Mouse (Mus musculus): ENCODE measurements at regions not wholly inside any gene's neighbourhood (a gene's known extent, or its start where the extent isn't known, plus 50 kb on each side); places are given as distances from the start of the nearest gene placed in this dataset.

DNA sequence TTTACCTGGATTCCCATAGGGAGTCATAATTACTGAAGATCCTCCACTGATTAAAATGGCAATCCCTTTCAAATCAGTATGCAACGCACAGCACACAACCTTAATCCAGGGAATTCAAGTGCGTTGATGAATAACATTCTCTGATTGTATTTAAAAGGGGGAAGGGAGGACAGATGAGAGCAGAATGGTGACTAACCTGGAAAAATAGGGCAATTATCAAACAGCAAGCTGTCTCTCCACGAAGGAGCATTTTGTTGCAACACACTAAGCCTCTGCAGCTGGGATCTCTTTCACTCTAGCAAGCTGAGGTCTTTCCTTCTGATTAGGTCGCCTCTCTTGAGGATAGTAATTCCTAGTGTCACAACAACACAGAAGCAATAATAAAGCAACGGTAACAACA is 501.5 kb downstream of the Tusc1 start:
- peak; percentile 13 for DNase-seq (ENCODE audit: low spot score)

GRCm38 (mm10) chr4:92831181-92831715 is 504.1 kb downstream of the Tusc1 start:
- DNase-seq (ENCODE audit: low spot score): no peak

GRCm38 (mm10) chr4:92827831-92828230 is 507.5 kb downstream of the Tusc1 start:
- no peak for DNase-seq (ENCODE audit: low spot score)

DNA sequence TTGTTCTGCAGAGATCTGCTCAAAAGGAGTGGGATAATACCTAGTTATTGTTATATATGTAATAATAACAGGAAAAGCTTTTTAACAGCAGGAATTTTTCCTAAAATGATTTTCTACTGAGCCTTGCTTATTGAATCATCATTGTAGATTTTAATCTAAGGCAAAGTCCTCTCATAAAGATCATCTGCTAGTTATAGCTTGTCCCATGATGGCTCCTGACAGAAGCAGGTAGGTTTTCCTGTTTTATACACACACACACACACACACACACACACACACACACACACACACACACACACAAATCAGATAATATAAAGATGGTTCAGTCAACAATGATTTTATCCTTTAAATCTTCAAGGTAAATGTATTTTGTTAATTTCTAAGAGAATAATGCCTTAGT is 507.9 kb downstream of the Tusc1 start:
- no peak for DNase-seq (ENCODE audit: low spot score)

DNA sequence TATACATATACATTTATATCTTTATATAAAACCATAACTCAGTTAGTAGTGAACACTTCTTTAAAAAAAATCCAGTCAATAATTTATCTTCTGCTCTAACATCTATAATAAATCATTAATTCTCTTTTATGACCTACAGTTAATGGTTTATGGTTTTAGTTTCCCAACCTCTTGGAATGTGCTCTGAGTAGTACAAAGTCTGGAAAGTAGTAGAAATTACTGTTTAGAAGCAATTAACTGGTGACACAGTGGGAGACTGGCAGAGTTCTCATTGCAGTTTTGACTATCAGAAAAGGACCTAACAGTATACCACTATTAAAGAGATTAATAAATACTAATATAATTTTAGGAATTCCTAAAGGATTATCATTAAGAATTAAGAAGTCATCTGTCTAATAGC is 508.3 kb downstream of the Tusc1 start:
- no peak for DNase-seq (ENCODE audit: low spot score)

GRCm38 (mm10) chr4:92788157-92788556 is 547.2 kb downstream of the Tusc1 start:
- no peak for DNase-seq (ENCODE audit: low spot score)

- no peak for DNase-seq (ENCODE audit: low spot score)
Measured at GRCm38 (mm10) chr4:92778076-92778475, 557.2 kb downstream of the Tusc1 start.

- peak; percentile 7 for DNase-seq (ENCODE audit: low spot score)
Measured at GRCm38 (mm10) chr4:92748070-92748469, 556.5 kb upstream of the Gm12666 start.

DNA sequence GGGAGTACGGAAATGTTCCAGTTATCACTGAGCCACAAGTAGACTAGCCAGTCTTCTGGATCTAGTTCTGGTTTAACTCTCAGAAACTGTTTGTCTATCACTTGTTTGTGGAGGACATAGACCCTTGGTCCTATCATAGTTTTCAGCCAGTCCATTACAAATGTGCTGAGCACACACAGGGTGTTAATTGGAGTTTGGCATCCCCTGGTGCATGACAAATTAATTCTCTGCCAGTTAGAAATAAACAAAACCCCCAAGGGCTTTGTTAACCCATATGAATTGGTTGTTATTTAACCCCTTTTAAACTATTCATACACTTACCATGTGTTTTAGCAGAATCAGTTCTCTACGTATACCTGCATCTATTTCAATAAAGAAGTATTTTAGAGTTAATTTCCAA is 554.7 kb upstream of the Gm12666 start:
- DNase-seq (ENCODE audit: low spot score): no peak

- no peak for DNase-seq (ENCODE audit: low spot score)
Measured at GRCm38 (mm10) chr4:92702755-92703154, 511.2 kb upstream of the Gm12666 start.
